Mouse (Mus musculus): ENCODE data around the gene Sdf2l1. TPM values are rescaled to one million over a fixed set of nuclear protein-coding genes. Genes with fewer than 3 reads are reported as not detected.

Gene Sdf2l1
- total RNA-seq, 2 experiments from 2014 or later: 13.8 to 22.2 TPM

DNA sequence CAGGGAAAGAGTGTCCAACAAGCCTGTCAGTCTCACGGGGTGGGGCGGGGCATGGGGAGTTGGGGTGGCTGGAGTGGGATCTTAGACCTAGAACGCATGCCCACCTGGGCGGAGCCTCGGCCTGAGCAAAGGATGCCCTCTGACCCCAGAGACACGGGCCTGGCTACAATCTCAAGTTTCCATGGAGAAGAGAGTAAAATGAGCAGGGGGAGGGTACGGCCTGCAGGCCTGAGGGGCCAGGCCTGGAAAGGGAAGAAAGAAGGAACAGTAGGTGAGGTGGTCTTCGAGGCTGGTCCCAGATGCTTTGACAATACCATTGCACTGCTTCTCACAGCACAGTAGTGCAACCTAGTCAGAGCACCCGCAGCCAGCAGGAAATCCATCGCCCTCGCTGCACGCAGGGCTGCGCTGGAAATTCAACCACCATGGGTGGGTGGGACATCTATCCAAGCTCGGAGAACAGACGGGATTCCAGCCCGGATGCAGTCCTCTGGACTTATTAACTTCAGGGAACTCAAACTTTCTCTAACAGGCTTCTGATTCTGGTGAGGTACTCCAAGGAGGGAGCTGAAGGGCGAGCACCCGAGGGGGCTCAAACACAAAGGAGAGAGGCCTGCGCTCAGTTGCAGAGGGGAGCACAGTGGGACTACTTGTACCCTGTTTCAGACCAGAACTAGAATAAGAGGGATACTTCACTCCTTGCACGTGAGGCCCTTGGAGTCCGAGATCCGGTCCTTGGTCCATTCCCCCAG is 7.9 kb downstream of the Sdf2l1 start:
- DNase-seq: no peak

DNA sequence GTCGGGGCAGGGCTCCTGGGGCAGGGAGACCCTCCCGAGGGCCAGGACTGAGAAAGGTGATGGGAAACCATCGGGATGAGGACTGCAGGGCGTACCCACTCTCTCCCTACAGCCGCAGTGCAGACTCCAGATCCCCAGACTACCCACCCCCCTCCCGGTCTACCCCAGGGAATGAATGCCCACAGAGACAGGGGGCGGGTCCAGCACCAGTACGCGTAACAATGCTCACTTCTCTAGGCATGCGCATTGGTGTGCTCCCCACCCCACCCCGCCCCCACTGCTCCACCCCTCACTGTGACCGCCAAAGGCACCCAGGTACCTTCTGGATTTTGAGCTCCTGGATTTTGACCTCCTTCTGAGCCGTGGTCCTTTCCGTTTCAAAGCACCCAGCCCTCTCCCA is 10.6 kb downstream of the Sdf2l1 start:
- no peak for DNase-seq

DNA sequence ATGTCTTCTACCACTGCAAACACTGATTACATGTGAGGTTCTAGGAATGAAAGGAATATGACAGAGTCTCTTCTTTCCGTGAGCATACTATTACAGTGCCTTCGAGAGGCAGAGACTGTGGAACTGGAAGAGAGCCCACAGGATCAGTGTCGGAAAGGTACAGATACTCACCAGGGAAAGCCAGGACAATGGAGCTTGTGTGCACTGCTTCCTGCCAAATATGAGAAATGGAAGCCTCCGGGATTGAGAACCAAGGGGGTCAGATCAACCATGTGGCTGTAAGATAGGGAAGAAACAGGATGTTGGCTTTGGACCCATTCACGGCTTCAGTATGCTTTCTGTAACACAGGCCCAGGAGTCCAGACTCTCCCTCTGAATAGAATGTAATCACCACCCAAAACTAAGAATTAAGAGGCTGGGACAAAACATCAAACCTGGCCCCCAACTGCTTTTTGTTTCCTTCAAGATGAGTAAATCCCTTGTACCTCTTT is 14.8 kb downstream of the Sdf2l1 start:
- no peak for DNase-seq

DNA sequence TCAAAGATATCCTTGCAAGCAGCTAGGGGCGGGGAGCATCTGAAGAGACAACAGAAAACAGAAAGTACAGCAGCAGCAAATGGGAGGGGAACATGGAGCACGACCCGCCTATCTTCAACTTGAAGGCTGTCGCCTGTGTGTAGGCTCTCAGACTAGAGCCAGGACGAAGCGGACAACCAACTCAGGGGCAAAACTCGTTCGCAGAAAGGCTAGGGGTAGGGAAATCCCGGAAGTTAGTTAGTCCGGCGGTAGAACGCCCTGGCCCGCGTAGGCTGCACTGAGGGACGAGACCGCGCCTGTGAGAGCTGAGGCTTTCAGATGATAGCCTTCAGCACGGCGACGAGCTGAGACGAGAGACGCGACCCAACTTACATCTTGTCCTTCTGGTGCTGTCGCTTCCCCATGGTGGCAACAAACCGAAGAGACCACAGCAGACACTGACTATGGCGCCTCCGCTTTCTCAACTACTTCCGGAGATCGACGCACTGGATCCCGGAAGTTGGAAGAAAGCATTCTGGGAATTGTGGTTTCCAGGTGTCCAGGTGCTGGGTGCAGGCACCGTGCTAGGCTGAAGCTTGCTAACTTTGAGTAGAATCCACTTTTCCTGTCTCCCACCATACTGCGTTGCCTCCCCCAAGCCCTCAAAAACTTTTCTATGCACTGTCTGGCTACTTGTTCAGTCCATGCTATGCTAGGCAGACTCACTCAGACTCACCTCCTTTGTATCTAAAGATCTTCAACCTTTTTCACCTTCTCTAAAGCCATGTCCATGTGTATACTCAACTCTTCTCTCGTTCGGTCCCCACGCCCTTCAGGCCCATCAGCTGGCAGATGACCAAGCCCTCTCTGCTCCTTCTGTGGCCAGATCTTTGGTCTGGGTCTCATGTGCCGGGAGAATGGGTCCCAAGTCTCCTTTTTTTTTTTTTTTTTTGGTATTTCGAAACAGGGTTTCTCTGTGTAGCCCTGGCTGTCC is 21.1 kb downstream of the Sdf2l1 start, which contains the start of gene Ppil2:
Gene Ppil2, minus strand, starts transcription at position 487 of the 973 bp plus-strand sequence.
- DNase-seq: peak; percentile 84 to 85

DNA sequence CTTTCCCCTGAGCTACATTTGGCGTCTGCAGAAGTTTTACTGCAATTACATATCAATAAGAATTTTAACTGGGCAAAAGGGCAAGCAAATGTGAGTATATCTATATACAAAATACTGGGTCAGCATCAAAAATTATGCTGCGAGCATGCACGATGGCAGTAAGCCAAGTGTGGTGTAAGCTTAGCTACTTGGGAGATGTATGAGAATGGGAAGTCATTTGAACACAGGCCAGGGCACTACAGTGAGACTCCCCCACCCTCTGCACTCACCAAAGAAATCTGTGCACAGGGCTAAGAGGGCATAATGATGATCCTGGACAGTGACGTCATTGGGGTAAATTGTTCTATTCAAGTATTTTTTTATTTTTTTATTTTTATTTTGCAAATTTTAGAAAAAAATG is 27.6 kb downstream of the Sdf2l1 start:
- no peak for DNase-seq

DNA sequence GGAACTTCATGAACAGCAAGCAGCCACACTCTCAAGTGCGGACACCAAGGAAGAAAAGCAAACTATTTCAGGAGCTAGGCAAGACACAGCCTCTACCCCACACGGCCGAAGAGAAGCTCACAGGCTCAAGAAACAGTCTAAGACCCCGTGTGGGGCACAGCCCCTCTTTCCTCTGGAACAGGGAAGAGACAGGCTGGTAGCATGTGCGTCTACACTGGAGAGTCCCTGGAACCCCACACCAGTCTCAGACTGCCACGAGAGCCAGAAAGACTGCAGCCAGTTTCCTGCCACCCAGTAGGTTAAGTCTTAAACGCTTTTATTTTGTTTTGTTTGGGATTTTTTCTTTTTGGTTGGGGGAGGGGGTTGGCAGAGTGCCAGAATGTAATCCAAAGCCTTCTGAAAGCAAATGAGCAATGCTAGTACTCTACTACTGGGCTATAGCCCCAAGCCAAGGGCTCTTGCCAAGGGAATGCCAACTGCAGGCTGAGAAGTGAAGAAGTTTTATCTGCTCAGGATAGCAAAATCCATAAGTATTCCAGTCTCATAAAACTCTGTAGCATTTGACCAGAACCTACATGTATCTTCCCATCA is 29.5 kb downstream of the Sdf2l1 start:
- no peak for DNase-seq

DNA sequence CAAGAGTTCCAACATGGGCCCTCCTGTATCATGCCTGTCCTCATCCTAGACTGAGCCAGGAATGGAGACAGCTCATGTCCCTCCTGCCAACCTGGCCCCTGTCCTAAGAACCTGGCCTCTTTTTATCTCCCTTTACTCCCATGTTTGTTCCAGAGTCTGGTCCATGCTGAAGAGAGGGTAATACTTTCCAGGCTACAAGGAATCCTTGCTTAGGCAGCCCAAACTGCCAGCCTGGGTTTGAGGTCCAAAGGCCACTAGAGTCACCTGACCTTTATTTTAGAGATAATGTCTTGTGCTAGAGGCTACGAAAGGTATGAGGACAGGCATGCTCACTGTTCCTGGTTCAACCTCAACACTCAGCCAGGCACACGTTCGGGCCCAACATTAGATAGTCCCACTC is 35.2 kb downstream of the Sdf2l1 start:
- DNase-seq: no peak

DNA sequence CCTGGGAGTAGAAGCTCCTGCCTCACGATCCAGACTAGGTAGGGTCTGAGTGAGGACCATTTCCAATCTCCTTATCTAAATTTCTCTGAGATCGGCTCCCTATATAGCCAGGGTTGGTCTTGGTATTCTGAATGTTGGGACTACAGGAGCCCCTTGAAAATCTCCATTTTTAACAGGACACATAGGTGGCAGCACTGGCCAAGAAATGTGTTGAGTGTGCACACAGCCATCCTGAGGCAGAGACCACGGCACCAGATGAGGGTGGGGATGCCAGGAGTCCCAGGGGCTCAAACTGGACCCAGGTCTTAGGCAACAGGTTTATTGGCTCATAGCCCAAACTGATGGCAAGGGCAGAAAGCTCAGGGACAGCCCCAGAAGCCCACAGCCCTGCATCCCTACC is 43.8 kb downstream of the Sdf2l1 start:
- DNase-seq: no peak

DNA sequence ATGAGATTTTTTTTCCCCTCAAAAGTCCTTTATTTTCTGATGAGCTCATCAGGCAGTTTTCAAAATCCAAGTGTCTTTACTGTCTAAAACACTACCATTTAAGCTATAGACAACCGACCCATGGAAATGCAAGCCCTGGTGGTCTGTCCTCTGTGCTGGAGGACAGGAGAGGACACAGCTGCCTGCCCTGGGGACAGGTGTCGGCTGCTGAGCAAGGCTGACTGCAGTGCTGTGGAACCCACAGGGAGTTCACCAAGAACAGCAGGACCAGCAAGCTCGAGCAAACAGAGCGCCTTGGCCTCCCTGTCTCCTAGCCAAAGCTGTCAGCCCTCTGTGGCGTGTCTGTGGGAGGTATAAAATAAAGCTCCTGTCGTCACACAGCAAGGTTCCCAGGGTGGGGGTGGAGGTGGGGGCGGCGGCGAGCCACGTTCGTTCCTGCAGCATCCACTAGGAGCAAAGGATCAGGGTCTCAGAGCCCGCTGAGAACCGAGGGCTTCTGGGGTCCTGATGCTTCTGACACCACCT is 45.5 kb downstream of the Sdf2l1 start:
- no peak for DNase-seq

DNA sequence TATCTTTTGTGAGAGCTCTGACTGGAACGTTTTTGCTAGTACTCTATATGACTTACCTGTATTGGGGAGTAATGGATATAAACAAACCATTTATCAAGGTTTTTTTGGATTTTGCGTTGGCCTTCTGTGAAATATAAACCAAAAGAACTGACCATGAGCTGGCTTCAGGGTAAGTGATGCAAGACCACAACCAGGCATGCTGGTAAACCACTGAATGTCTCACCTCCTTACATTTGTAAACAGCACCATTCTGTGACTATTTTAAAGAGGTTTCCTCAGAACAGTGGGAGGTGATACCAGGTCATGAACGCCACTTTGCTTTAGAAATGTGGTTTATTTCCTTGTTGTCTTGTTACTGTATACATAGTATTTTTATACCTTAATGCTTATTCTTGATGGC is 45.9 kb downstream of the Sdf2l1 start:
- DNase-seq: no peak

DNA sequence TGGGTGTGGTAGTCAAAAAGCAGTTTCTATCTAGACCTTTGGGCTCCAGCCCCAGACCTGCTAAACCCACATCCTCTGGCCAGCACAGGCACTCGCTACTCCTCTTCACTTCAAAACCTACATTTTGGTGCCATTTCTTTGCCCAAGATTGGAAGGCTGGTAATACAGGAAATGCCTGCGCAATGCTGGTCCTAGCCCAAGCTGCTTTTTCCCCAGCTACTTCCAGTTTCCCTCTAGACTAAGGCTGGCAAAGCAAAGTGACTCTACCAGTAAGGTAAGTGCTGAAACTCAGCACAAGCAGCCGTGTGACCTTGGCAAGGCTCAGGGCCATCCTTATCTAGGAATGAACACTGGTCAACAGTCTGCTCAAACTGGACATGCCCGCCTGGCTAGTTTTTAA is 46.5 kb downstream of the Sdf2l1 start:
- DNase-seq: peak in 1 of 2 experiments; percentile 36

DNA sequence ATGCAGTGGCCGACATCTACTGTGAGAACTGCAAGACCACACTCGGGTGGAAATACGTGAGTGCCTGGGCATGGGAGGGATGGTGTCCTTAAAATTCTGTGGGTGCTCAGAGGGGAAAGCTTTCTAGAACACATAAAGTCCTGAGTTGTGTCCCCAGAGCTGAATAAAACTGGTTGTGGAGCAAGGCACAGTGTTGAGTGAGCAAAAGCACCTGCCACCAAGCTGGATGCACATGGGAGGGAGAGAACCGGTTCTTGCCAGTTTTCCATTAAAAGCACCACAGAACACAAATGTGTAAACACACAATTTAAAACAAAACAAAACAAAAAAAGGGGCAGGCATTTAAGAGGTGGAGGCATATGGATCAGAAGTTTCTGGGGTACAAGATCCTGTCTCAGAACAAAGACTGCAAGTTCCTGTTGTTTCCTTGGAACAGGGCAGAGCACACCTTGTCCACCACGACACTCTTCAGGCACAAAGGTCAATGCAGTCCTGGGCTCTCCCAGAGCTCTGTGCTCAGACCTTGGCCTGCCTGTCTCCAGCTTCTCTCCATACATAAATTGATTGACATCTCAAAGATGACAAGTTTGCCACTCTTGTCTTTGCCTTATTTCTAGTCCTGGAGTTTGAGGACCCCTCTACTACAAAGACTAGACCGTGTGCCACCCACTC is 49.9 kb downstream of the Sdf2l1 start:
- DNase-seq: no peak

Small RNA genes lying within 50 kb of the gene (microRNA-seq; reads per million reads assigned to microRNA genes)
- gene Mir130b (114 to 118 reads per million in 2 experiments), gene Mir301b (0.54 to 0.76 reads per million in 2 experiments)

Other genes with a start within 250 kb of the Sdf2l1 start
- gene Ppm1f, start 235.9 kb downstream of the Sdf2l1 start, total RNA-seq (2021): 10 to 100 TPM; 26.3 to 28.6 TPM
- gene Mapk1, start 149.0 kb downstream of the Sdf2l1 start, total RNA-seq (2021): 100 to 1,000 TPM in 1 of 2 experiments, 10 to 100 TPM in 1; 94.8 to 112 TPM
- gene Ypel1, start 62.7 kb downstream of the Sdf2l1 start, total RNA-seq (2021): 1 to 10 TPM; 1.0 to 1.6 TPM
- 10 to 100 TPM; 32.4 to 39.4 TPM for gene Ppil2, start 21.1 kb downstream of the Sdf2l1 start, total RNA-seq (2021)
- not detected for gene 2610318N02Rik, start 7.2 kb downstream of the Sdf2l1 start, total RNA-seq (2021)
- 1 to 10 TPM; 2.3 to 3.1 TPM for gene Ydjc, start 12.2 kb upstream of the Sdf2l1 start, total RNA-seq (2021)
- gene Ccdc116, start 14.8 kb upstream of the Sdf2l1 start, total RNA-seq (2021): under 1 TPM in 1 of 2 experiments, not detected in 1; 0.08 TPM
- 100 to 1,000 TPM; 116 to 120 TPM for gene Ube2l3, start 70.3 kb upstream of the Sdf2l1 start, total RNA-seq (2021)
- under 1 TPM; 0.07 to 0.26 TPM for gene Rimbp3, start 76.2 kb upstream of the Sdf2l1 start, total RNA-seq (2021)
- gene Hic2, start 101.2 kb upstream of the Sdf2l1 start, total RNA-seq (2021): 1 to 10 TPM; 1.3 to 1.5 TPM
- gene Tmem191c, start 143.7 kb upstream of the Sdf2l1 start, total RNA-seq (2021): 1 to 10 TPM; 1.2 to 1.6 TPM
- gene Serpind1, start 199.0 kb upstream of the Sdf2l1 start, total RNA-seq (2021): 1 to 10 TPM; 1.2 to 1.3 TPM